Mouse (Mus musculus) hindbrain, embryonic 15.5 days (tissue): Measurements from ENCODE around the gene Msh6. TPM values are rescaled to one million over a fixed set of nuclear protein-coding genes. Genes with fewer than 3 reads are reported as not detected.
"Not testable (repeated sequence)": the region's sequence is repeated elsewhere in the genome, so short reads cannot be mapped to it uniquely, and the experiment has no call there.

Experiments used
- ATAC-seq: fragments of 200-750 bp; cut with Nextera tagmentation; 2 replicates; pipeline ENCODE4 v1.8.0; 2017; ENCODE audit warnings: low read depth, moderate number of reproducible peaks, moderate TSS enrichment; ENCODE audit not compliant: low FRiP score
- H3K27ac ChIP-seq: fragments of 300-500 bp; sonication (generic); replicated peaks from 2 replicates; pipeline ENCODE4 v1.5.1; 2015; ENCODE audit warnings: mild to moderate bottlenecking, inconsistent platforms
- H3K27me3 ChIP-seq: fragments of 300-500 bp; sonication (generic); 2 replicates; pipeline ENCODE4 v1.6.1; 2015; ENCODE audit warnings: control low read depth, inconsistent platforms
- H3K36me3 ChIP-seq: fragments of 300-500 bp; sonication (generic); 2 replicates; pipeline ENCODE4 v1.6.1; 2015; ENCODE audit warnings: control low read depth, inconsistent platforms
- H3K4me1 ChIP-seq: fragments of 300-500 bp; sonication (generic); replicated peaks from 2 replicates; pipeline ENCODE4 v1.6.1; 2015; ENCODE audit warnings: control low read depth, inconsistent platforms
- H3K4me2 ChIP-seq: fragments of 300-500 bp; sonication (generic); 2 replicates; pipeline ENCODE4 v1.6.1; 2015; ENCODE audit warnings: moderate library complexity, mild to moderate bottlenecking, inconsistent platforms
- H3K4me3 ChIP-seq: fragments of 300-500 bp; sonication (generic); 2 replicates; pipeline ENCODE4 v1.5.1; 2015; ENCODE audit warnings: mild to moderate bottlenecking, inconsistent platforms
- H3K9ac ChIP-seq: fragments of 300-500 bp; sonication (generic); 2 replicates; pipeline ENCODE4 v1.6.1; 2015; ENCODE audit warnings: inconsistent platforms
- H3K9me3 ChIP-seq: fragments of 300-500 bp; sonication (generic); 2 replicates; pipeline ENCODE4 v1.6.1; 2016; ENCODE audit warnings: control low read depth, inconsistent platforms
- WGBS: fragments of 180-500 bp; shearing (Covaris S2); methylation state at CpG from one replicate; pipeline ENCODE4 v1.1.7; 2015; 5-methylcytosine and 5-hydroxymethylcytosine counted together
- polyA plus RNA-seq: library from polyadenylated mRNA; unstranded; fragments of >200 nt; fragmentation: Nextera tagmentation; extraction: Ambion mirVana; gene quantifications from 2 replicates; pipeline ENCODE4 v1.2.1, GENCODE M21; 2015

The Msh6 gene
- polyA plus RNA-seq = 29.6 and 31.8 TPM in 2 replicates

GRCm38 (mm10) chr17:87974629-87975228 lies at the start of gene Msh6:
Gene Msh6, plus strand, starts transcription at chr17:87975062.
- peak within 1 kb of the TSS; percentile 100 for H3K4me3 ChIP-seq
- H3K9ac ChIP-seq = peak within 1 kb of the TSS; percentile 91
- 0% methylated on average over 60 of the region's 63 CpGs for WGBS
- peak; percentile 99 for ATAC-seq
- no peaks in the 10 kb centered on the region for H3K36me3 ChIP-seq
- H3K27me3 ChIP-seq = no peaks in the 10 kb centered on the region
- peaks cover 18% of the 10 kb centered on the region for H3K4me1 ChIP-seq
- peak within 1 kb of the TSS; percentile 87 for H3K4me2 ChIP-seq
- no peaks in the 10 kb centered on the region for H3K9me3 ChIP-seq
- peak within 1 kb of the TSS; percentile 89 for H3K27ac ChIP-seq

DNA sequence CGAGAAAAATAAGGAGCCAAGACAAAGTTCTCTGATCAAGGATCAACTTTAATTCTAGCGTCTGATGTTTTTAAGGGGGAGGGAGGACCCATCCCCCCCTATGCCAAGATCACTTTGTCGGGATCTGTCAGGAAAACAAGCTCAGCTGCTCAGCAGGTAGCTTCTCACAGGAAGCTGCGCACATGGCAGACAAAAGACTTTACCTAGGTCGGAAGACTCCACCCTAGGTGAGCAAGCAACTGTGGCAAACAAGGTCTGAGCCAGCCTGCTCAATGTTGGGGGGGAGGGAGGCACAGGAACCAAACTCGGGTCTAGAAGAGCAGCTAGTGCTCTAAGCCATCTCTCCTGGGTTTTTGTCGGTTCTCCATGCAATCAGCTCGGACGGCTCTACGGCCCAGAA lies 40.5 kb upstream of the Msh6 start:
- H3K9me3 ChIP-seq = no peaks in the 10 kb centered on the region
- no peak overlapping the region for H3K27ac ChIP-seq
- H3K9ac ChIP-seq = no peak overlapping the region
- no peaks in the 10 kb centered on the region for H3K27me3 ChIP-seq
- ATAC-seq = no peak
- no peaks in the 10 kb centered on the region for H3K36me3 ChIP-seq
- H3K4me2 ChIP-seq = no peak overlapping the region
- H3K4me1 ChIP-seq = no peaks in the 10 kb centered on the region
- no peak overlapping the region for H3K4me3 ChIP-seq
- 82% methylated on average over 10 of the region's 10 CpGs for WGBS

GRCm38 (mm10) chr17:87934736-87935135 lies 40.1 kb upstream of the Msh6 start:
- H3K36me3 ChIP-seq = no peaks in the 10 kb centered on the region
- H3K27me3 ChIP-seq = no peaks in the 10 kb centered on the region
- H3K27ac ChIP-seq = no peak overlapping the region
- WGBS = 89% methylated on average over 8 of the region's 8 CpGs
- no peak overlapping the region for H3K4me2 ChIP-seq
- H3K9ac ChIP-seq = no peak overlapping the region
- H3K9me3 ChIP-seq = no peaks in the 10 kb centered on the region
- H3K4me3 ChIP-seq = no peak overlapping the region
- no peak for ATAC-seq
- no peaks in the 10 kb centered on the region for H3K4me1 ChIP-seq

- H3K27ac ChIP-seq = no peak overlapping the region
- no peak overlapping the region for H3K4me3 ChIP-seq
- H3K4me2 ChIP-seq = no peak overlapping the region
- H3K9ac ChIP-seq = no peak overlapping the region
- H3K36me3 ChIP-seq = no peaks in the 10 kb centered on the region
- WGBS = 85% methylated on average over 4 of the region's 4 CpGs
- H3K27me3 ChIP-seq = no peaks in the 10 kb centered on the region
- no peaks in the 10 kb centered on the region for H3K9me3 ChIP-seq
- no peak for ATAC-seq
- no peaks in the 10 kb centered on the region for H3K4me1 ChIP-seq
Measured at GRCm38 (mm10) chr17:87936156-87936555, 38.7 kb upstream of the Msh6 start.

DNA sequence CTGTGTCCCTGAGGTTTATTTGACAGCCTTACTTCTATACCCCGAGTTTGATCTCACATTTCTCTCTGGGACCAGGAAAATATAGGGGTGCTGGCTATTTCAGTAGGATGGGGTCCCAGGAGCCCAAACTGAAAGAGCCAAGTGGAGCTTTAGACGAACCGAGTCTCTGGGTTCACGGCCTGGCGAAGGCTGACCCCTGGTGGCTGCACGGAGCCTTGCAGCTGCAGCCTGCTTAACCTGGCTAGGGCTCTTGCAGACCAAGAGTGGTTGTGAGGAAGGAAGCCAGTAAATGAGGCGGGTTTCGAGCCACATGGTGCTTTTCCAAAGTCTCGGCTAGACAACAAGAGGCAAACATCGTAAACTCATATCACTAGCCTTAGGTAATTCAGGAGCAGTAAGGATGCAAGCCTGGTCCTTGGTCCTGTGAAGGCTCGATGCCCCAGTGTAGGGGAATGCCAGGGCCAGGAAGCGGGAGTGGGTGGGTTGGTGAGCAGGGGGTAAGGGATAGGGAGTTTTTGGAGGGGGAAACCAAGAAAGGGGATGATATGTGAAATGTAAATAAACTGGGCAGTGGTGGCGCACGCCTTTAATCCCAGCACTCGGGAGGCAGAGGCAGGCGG lies 25.8 kb upstream of the Msh6 start:
- Histone ChIP-seq H3K9me3 (no peaks in the 10 kb centered on the region), H3K4me3 (no peak overlapping the region), H3K36me3 (no peaks in the 10 kb centered on the region), H3K27ac (no peak overlapping the region), H3K9ac (no peak overlapping the region), H3K4me1 (no peaks in the 10 kb centered on the region), H3K4me2 (no peak overlapping the region), H3K27me3 (no peaks in the 10 kb centered on the region)
- WGBS = 44% methylated on average over 16 of the region's 16 CpGs
- ATAC-seq = peak; percentile 68

- H3K36me3 ChIP-seq, H3K4me2 ChIP-seq, H3K27me3 ChIP-seq, H3K9me3 ChIP-seq, H3K27ac ChIP-seq, H3K9ac ChIP-seq, ATAC-seq, H3K4me1 ChIP-seq, H3K4me3 ChIP-seq: not testable (repeated sequence)
- WGBS = 94% methylated on average over 13 of the region's 13 CpGs
Measured at GRCm38 (mm10) chr17:87954618-87955124, 20.2 kb upstream of the Msh6 start.

GRCm38 (mm10) chr17:87957096-87957840 lies 17.6 kb upstream of the Msh6 start:
- 83% methylated on average over 12 of the region's 12 CpGs for WGBS
- Histone ChIP-seq H3K4me3 (no peak overlapping the region), H3K27ac (no peak overlapping the region), H3K36me3 (no peaks in the 10 kb centered on the region), H3K4me1 (no peaks in the 10 kb centered on the region), H3K9me3 (no peaks in the 10 kb centered on the region), H3K4me2 (no peak overlapping the region), H3K27me3 (no peaks in the 10 kb centered on the region), H3K9ac (no peak overlapping the region)
- ATAC-seq = no peak

GRCm38 (mm10) chr17:87958283-87958682 lies 16.6 kb upstream of the Msh6 start:
- H3K27ac ChIP-seq = no peak overlapping the region
- WGBS = 60% methylated on average over 8 of the region's 8 CpGs
- no peaks in the 10 kb centered on the region for H3K4me1 ChIP-seq
- H3K4me3 ChIP-seq = no peak overlapping the region
- no peak overlapping the region for H3K4me2 ChIP-seq
- H3K9ac ChIP-seq = no peak overlapping the region
- no peaks in the 10 kb centered on the region for H3K27me3 ChIP-seq
- no peak for ATAC-seq
- H3K9me3 ChIP-seq = no peaks in the 10 kb centered on the region
- no peaks in the 10 kb centered on the region for H3K36me3 ChIP-seq

DNA sequence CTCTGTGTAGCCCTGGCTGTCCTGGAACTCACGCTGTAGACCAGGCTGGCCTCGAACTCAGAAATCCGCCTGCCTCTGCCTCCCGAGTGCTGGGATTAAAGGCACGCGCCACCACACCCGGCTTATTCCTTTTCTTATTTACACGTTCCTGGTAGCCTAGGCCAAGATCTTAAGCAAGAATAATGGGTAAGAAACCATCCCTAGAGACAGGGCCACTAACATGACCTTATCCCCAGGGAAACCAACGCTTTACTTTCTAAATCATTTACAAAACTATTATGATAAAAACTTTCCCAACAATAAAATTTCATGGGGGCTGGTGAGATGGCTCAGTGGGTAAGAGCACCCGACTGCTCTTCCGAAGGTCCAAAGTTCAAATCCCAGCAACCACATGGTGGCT lies 15.5 kb upstream of the Msh6 start:
- H3K27me3 ChIP-seq = not testable (repeated sequence)

GRCm38 (mm10) chr17:87959931-87960330 lies 14.9 kb upstream of the Msh6 start:
- not testable (repeated sequence) for ATAC-seq, H3K4me1 ChIP-seq, H3K27ac ChIP-seq, H3K4me2 ChIP-seq, H3K4me3 ChIP-seq, H3K27me3 ChIP-seq, H3K9ac ChIP-seq, H3K9me3 ChIP-seq, H3K36me3 ChIP-seq
- WGBS = 89% methylated on average over 5 of the region's 5 CpGs

More for the DNA sequence above, 15.5 kb upstream of the Msh6 start:
- not testable (repeated sequence) for H3K4me3 ChIP-seq, H3K36me3 ChIP-seq, H3K27ac ChIP-seq, H3K4me2 ChIP-seq, H3K9me3 ChIP-seq, ATAC-seq, H3K9ac ChIP-seq, H3K4me1 ChIP-seq
- 95% methylated on average over 11 of the region's 11 CpGs for WGBS

DNA sequence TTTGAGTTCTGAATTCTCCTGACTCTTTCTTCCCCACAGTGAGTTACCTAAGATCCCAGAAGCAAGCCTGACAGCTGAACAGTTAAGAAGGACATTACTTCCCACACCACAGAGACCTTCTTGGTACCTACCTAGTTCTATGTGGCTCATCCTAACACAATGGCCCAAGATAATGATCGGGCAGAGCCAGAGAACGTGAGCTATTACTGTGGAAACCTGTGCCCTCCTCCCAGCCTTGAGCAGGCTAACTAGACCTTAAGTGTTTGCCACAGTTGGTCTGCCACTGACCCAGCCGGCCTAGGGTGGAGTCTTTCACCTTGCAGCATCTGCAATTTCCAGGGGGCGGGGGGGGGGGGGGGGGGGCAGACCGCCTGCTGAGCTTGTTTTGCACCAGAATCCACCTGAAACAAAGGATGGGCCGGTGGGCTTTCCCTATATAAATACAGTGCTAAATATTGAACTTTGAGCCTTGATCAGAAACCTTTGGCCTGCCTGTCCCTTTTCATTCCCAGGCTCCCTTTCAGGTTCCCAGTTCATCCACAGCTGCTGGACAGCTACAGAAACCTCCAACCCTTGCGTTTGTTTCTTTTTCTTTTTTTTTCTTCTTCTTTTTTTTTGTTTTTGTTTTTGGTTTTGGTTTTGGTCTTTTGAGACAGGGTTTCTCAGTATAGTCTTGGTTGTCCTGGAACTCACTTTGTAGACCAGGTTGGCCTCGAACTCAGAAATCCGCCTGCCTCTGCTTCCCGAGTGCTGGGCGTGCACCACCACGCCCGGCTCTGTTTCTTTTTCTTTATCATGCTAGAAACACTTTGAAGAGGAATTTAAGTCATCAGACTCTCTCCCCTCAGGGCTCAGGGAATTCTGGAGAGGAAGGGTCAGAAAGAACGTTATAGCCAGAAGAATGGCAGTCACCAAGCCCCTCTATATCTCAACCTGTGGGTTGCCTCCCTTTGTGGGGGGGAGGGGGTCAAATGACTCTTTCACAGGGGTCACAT lies 11.5 kb upstream of the Msh6 start:
- H3K4me2 ChIP-seq = no peak overlapping the region
- WGBS = 83% methylated on average over 14 of the region's 14 CpGs
- no peaks in the 10 kb centered on the region for H3K4me1 ChIP-seq
- H3K4me3 ChIP-seq = no peak overlapping the region
- H3K27ac ChIP-seq = no peak overlapping the region
- no peaks in the 10 kb centered on the region for H3K27me3 ChIP-seq
- no peaks in the 10 kb centered on the region for H3K9me3 ChIP-seq
- no peak for ATAC-seq
- no peaks in the 10 kb centered on the region for H3K36me3 ChIP-seq
- no peak overlapping the region for H3K9ac ChIP-seq
